Mouse (Mus musculus) lung, adult 18-20 months (tissue): ENCODE measurements around the gene Atg16l2.

Source experiments
- DNase-seq, 2 experiments: peaks; one replicate each; pipeline ENCODE4 v3.0.0; 2022; ENCODE audit warnings: mixed read lengths in 2 of 2

Gene Atg16l2

DNA sequence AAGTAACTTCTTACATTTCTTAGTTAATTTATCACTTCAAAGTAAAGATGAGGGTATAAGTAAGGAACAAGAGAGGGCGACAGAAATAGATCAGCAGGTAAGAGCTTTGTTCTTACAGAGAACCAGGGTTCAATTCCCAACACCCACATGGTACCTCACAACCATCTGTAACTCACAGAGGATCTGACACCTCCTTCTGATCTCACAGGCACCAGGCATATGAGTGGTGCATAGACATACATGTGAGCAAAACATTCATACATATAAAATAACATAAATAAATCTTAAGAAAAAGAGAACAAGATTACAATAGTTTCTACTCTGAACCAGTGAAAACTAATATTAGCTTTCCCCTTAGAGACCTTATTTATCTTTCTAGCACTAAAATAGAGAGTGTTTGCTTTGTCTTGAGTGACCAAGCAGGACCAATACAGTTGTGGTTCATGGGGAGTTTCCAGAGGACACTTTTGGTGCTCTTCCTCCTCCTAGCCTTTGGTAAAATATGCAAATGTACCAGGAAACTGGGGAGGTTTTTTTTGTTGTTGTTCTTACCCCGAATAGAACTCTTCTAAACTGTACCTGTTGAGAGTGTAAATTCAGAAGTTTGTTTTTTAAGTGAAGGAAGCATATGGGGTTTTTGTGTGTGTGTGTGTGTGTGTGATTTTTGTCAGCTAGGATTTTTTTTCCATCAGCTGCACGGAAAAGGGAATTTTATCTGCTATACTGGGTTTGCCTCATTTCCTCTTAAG, 88.4 kb downstream of the Atg16l2 start:
- no peak for DNase-seq
